Mouse (Mus musculus) stomach, postnatal 0 days (tissue): Measurements from ENCODE around the gene Btaf1.

Experiments used
- CTCF ChIP-seq: IDR thresholded peaks from 2 replicates; pipeline ENCODE4 v1.5.1; 2016; ENCODE audit warnings: antibody characterized with exemption, low read depth, mild to moderate bottlenecking, moderate library complexity
- EP300 ChIP-seq: optimal IDR thresholded peaks from 2 replicates; pipeline ENCODE3; 2016; ENCODE audit warnings: antibody characterized with exemption

GRCm38 (mm10) chr19:36886316-36886715 lies 39.6 kb upstream of the Btaf1 start:
- TF ChIP-seq CTCF (peak; percentile 66), EP300 (no peak)
